Mouse (Mus musculus): ENCODE results near the gene Prnp. TPM values are rescaled to one million over a fixed set of nuclear protein-coding genes. Genes with fewer than 3 reads are reported as not detected.

Prnp gene
- polyA plus RNA-seq, 1 experiment = 140 TPM

GRCm38 (mm10) chr2:131881766-131882165 lies 28.0 kb upstream of the Prnp start:
- Histone ChIP-seq H3K4me3 (ENCODE audit: insufficient read depth, low read depth, low read length) (no peak overlapping the region), H3K27ac (ENCODE audit: insufficient read depth, low read depth, low read length) (no peak overlapping the region), H3K4me1 (ENCODE audit: control insufficient read depth, insufficient read depth, low read length) (peaks cover 4% of the 10 kb centered on the region)
- 62% methylated on average over 4 of the region's 4 CpGs for WGBS
- no peak for TF ChIP-seq CTCF (IDR thresholded peaks at IDR 0.05; ENCODE audit: insufficient read depth, low read depth, low read length)
- no peak for TF ChIP-seq POLR2A (IDR thresholded peaks at IDR 0.05; ENCODE audit: insufficient read depth, low read depth, low read length)

GRCm38 (mm10) chr2:131883136-131883535 lies 26.6 kb upstream of the Prnp start:
- H3K4me1 ChIP-seq (ENCODE audit: control insufficient read depth, insufficient read depth, low read length) = peaks cover 4% of the 10 kb centered on the region
- WGBS = 49% methylated on average over 2 of the region's 2 CpGs
- TF ChIP-seq CTCF (IDR thresholded peaks at IDR 0.05; ENCODE audit: insufficient read depth, low read depth, low read length) = no peak
- TF ChIP-seq POLR2A (IDR thresholded peaks at IDR 0.05; ENCODE audit: insufficient read depth, low read depth, low read length) = no peak
- H3K27ac ChIP-seq (ENCODE audit: insufficient read depth, low read depth, low read length) = no peak overlapping the region
- no peak overlapping the region for H3K4me3 ChIP-seq (ENCODE audit: insufficient read depth, low read depth, low read length)

DNA sequence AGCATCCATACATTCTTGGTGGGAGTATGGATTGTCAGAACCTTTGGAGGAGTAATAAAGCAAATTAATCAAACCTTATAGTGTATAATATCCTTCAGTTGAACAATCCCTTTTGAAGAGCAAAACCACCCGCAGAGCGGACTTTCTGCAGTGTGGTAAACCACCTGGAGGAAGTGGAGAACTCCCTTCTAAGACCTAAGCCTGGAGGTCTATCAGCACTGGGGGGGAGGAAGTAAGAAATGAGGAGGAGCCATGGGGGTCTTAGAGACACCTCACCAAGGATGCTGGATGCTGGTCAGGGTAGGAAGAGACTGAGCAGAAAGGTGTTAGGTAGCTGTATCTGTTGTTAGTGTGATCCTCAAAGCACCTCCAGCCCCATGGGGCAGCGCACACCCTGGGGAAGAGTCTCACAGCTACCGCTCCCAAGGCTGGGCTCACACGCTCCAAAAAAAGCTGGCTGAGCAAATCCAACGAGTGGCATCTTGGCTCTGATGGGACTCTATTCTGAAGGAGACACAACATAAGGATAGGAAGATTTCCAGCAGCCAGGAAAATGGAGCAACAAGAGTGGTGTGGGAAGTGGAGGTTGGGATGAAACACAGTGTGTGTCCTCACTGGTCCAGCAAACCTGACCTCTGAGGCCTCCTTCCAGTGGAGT lies 23.1 kb upstream of the Prnp start:
- Histone ChIP-seq H3K4me3 (ENCODE audit: insufficient read depth, low read depth, low read length) (no peak overlapping the region), H3K4me1 (ENCODE audit: control insufficient read depth, insufficient read depth, low read length) (peaks cover 8% of the 10 kb centered on the region), H3K27ac (ENCODE audit: insufficient read depth, low read depth, low read length) (no peak overlapping the region)
- 86% methylated on average over 6 of the region's 6 CpGs for WGBS
- no peak for TF ChIP-seq POLR2A (IDR thresholded peaks at IDR 0.05; ENCODE audit: insufficient read depth, low read depth, low read length)

- peaks cover 12% of the 10 kb centered on the region for H3K4me1 ChIP-seq (ENCODE audit: control insufficient read depth, insufficient read depth, low read length)
- 89% methylated on average over 7 of the region's 7 CpGs for WGBS
- no peak overlapping the region for H3K4me3 ChIP-seq (ENCODE audit: insufficient read depth, low read depth, low read length)
- no peak for TF ChIP-seq POLR2A (IDR thresholded peaks at IDR 0.05; ENCODE audit: insufficient read depth, low read depth, low read length)
- no peak for TF ChIP-seq CTCF (IDR thresholded peaks at IDR 0.05; ENCODE audit: insufficient read depth, low read depth, low read length)
- no peak overlapping the region for H3K27ac ChIP-seq (ENCODE audit: insufficient read depth, low read depth, low read length)
Measured at GRCm38 (mm10) chr2:131888233-131888632, 21.5 kb upstream of the Prnp start.

GRCm38 (mm10) chr2:131892534-131892933 lies 17.2 kb upstream of the Prnp start:
- Histone ChIP-seq H3K4me3 (ENCODE audit: insufficient read depth, low read depth, low read length) (no peak overlapping the region), H3K27ac (ENCODE audit: insufficient read depth, low read depth, low read length) (peak overlapping the region; percentile 95), H3K4me1 (ENCODE audit: control insufficient read depth, insufficient read depth, low read length) (peaks cover 14% of the 10 kb centered on the region)
- WGBS = 24% methylated on average over 5 of the region's 5 CpGs
- TF ChIP-seq POLR2A (IDR thresholded peaks at IDR 0.05; ENCODE audit: insufficient read depth, low read depth, low read length) (no peak), CTCF (IDR thresholded peaks at IDR 0.05; ENCODE audit: insufficient read depth, low read depth, low read length) (no peak)

DNA sequence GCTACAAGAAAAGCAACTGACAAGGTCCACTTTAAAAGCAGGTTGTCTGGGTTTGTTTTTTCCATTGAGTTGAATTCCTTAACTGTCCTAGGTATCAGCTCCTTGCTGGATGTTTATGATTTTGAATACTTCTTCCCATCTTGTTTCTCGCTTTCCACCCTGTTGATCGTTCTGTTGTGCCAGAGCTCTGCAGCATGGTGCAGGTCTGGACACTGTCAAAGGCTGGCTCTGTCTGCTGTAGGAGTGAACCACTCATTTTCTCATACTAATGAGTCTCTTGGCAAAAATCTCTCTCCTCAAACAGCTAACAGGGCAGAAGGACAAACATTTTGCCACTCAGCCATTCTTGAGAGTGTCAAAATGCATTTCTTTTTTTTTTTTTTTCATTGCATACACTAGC lies 14.6 kb upstream of the Prnp start:
- Histone ChIP-seq H3K27ac (ENCODE audit: insufficient read depth, low read depth, low read length) (no peak overlapping the region), H3K4me1 (ENCODE audit: control insufficient read depth, insufficient read depth, low read length) (peaks cover 11% of the 10 kb centered on the region), H3K4me3 (ENCODE audit: insufficient read depth, low read depth, low read length) (no peak overlapping the region)
- no peak for TF ChIP-seq POLR2A (IDR thresholded peaks at IDR 0.05; ENCODE audit: insufficient read depth, low read depth, low read length)
- TF ChIP-seq CTCF (IDR thresholded peaks at IDR 0.05; ENCODE audit: insufficient read depth, low read depth, low read length) = no peak
- 60% methylated on average over 2 of the region's 2 CpGs for whole genome bisulfite sequencing

DNA sequence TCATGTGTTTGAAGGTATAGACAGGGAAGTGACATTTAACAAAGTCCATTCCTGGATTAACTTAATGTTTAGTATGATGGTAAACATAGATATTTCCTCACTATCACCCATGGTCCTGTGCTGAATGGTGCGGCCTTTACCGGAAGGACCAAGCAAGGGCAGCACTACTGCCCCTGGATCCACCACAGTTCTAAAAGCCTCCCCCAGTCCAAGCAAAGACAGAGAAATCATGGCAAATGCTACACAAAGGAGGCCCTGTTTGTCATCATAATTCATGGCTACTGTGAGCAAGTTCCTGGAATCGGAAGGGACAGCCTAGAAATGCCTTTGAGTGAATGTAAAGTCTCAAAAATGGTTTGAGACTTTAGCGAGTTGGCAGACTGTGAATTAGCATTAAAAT lies 13.7 kb upstream of the Prnp start:
- WGBS = 92% methylated on average over 4 of the region's 4 CpGs
- H3K4me1 ChIP-seq (ENCODE audit: control insufficient read depth, insufficient read depth, low read length) = peaks cover 10% of the 10 kb centered on the region
- TF ChIP-seq POLR2A (IDR thresholded peaks at IDR 0.05; ENCODE audit: insufficient read depth, low read depth, low read length) (no peak), CTCF (IDR thresholded peaks at IDR 0.05; ENCODE audit: insufficient read depth, low read depth, low read length) (no peak)
- H3K4me3 ChIP-seq (ENCODE audit: insufficient read depth, low read depth, low read length) = no peak overlapping the region
- no peak overlapping the region for H3K27ac ChIP-seq (ENCODE audit: insufficient read depth, low read depth, low read length)

GRCm38 (mm10) chr2:131897336-131898109 lies 12.2 kb upstream of the Prnp start:
- TF ChIP-seq CTCF (IDR thresholded peaks at IDR 0.05; ENCODE audit: insufficient read depth, low read depth, low read length) (no peak), POLR2A (IDR thresholded peaks at IDR 0.05; ENCODE audit: insufficient read depth, low read depth, low read length) (no peak)
- Histone ChIP-seq H3K4me1 (ENCODE audit: control insufficient read depth, insufficient read depth, low read length) (peaks cover 4% of the 10 kb centered on the region; the same call in 1 of the 2 replicates), H3K4me3 (ENCODE audit: insufficient read depth, low read depth, low read length) (no peak overlapping the region), H3K27ac (ENCODE audit: insufficient read depth, low read depth, low read length) (no peak overlapping the region)
- 83% methylated on average over 12 of the region's 12 CpGs for WGBS

GRCm38 (mm10) chr2:131902423-131902822 lies 7.3 kb upstream of the Prnp start:
- WGBS = 25% methylated on average over 3 of the region's 3 CpGs
- H3K4me1 ChIP-seq (ENCODE audit: control insufficient read depth, insufficient read depth, low read length) = peaks cover 12% of the 10 kb centered on the region
- no peak overlapping the region for H3K27ac ChIP-seq (ENCODE audit: insufficient read depth, low read depth, low read length)
- H3K4me3 ChIP-seq (ENCODE audit: insufficient read depth, low read depth, low read length) = no peak overlapping the region
- TF ChIP-seq POLR2A (IDR thresholded peaks at IDR 0.05; ENCODE audit: insufficient read depth, low read depth, low read length) = no peak
- TF ChIP-seq CTCF (IDR thresholded peaks at IDR 0.05; ENCODE audit: insufficient read depth, low read depth, low read length) = no peak
